In genomic region chr13:107830281-107830680, GRCm38 (mm10) we compare ENCODE assay signal across 14 mouse cellular contexts.
A peak's percentile ranks its signal among the peaks of the same experiment; 100 is the strongest.
DNase-seq lines count a peak whose midpoint lies in the region; ATAC-seq and TF ChIP-seq lines count a peak whose summit lies in the region.
"Had no signal": no experiment of that assay in that cellular context is flagged by ENCODE, and none has a peak within 500 bp of the region (broad histone marks: within the 10 kb centered on the region; RNA-seq: fewer than 3 reads in every experiment).

No protein-coding gene starts in this region.

- peak overlapping the region; percentile 53 for H3K4me2 ChIP-seq in heart, embryonic 15.5 days
- H3K4me2 ChIP-seq in liver, embryonic 11.5 days: peak overlapping the region; percentile 66; the same call in 1 of the 2 replicates
- no peak overlapping the region for H3K4me2 ChIP-seq in liver, embryonic 12.5 days
- H3K4me2 ChIP-seq in liver, embryonic 15.5 days: 0 out of 2 replicates have a peak overlapping the region, but pooled peaks have one; percentile 54

- no peak for DNase-seq in heart, adult 11 months
- DNase-seq in liver, embryonic 11.5 days (ENCODE audit: low spot score): no peak
- no peak for DNase-seq in embryo, embryonic 10.5 days (ENCODE audit: low spot score)
- DNase-seq in left cerebral cortex, postnatal 25 days (ENCODE audit: low spot score in 2 of 2): no peak
- DNase-seq: cerebellum, adult 11-12 months; embryo, embryonic 11 days; gastrocnemius, postnatal 10 days; lung, adult 2 months; thymus, postnatal 4 days had no signal

- H3K4me1 ChIP-seq in heart, embryonic 15.5 days (replicated peaks): peaks cover 18% of the 10 kb centered on the region
- peaks cover 9% of the 10 kb centered on the region for H3K4me1 ChIP-seq in liver, embryonic 11.5 days (replicated peaks; ENCODE audit: control insufficient read depth, insufficient read depth, low read length)
- peaks cover 9% of the 10 kb centered on the region for H3K4me1 ChIP-seq in liver, embryonic 12.5 days
- peaks cover 5% of the 10 kb centered on the region for H3K4me1 ChIP-seq in ES-Bruce4 (ENCODE audit: control insufficient read depth, insufficient read depth, low read length)
- H3K4me1 ChIP-seq in liver, embryonic 15.5 days (replicated peaks): peaks cover 5% of the 10 kb centered on the region; the same call in 1 of the 2 replicates

- TF ChIP-seq EP300 in ES-Bruce4 (IDR thresholded peaks at IDR 0.05; ENCODE audit: insufficient read depth, low read depth, low read length): no peak

- no peaks in the 10 kb centered on the region for H3K9me3 ChIP-seq in heart, embryonic 15.5 days (replicated peaks)
- H3K9me3 ChIP-seq in liver, embryonic 11.5 days (ENCODE audit: control insufficient read depth, low read length): no peaks in the 10 kb centered on the region
- no peaks in the 10 kb centered on the region for H3K9me3 ChIP-seq in liver, embryonic 12.5 days (replicated peaks)
- H3K9me3 ChIP-seq in ES-Bruce4 (replicated peaks; ENCODE audit: control insufficient read depth, insufficient read depth, low read length, poor library complexity, severe bottlenecking): no peaks in the 10 kb centered on the region
- no peaks in the 10 kb centered on the region for H3K9me3 ChIP-seq in liver, embryonic 15.5 days (replicated peaks)
- H3K9me3 ChIP-seq: stomach, embryonic 15.5 days had no signal

- no peak overlapping the region for H3K9ac ChIP-seq in heart, embryonic 15.5 days
- H3K9ac ChIP-seq in liver, embryonic 11.5 days (ENCODE audit: low read depth, low read length): no peak overlapping the region
- no peak overlapping the region for H3K9ac ChIP-seq in liver, embryonic 12.5 days
- no peak overlapping the region for H3K9ac ChIP-seq in ES-Bruce4 (ENCODE audit: low read depth, poor library complexity, severe bottlenecking)
- H3K9ac ChIP-seq in liver, embryonic 15.5 days: no peak overlapping the region
- H3K9ac ChIP-seq: stomach, embryonic 15.5 days had no signal

- TF ChIP-seq POLR2A in ES-Bruce4 (IDR thresholded peaks at IDR 0.05; ENCODE audit: insufficient read depth, low read length): no peak

- TF ChIP-seq CTCF in ES-Bruce4 (IDR thresholded peaks at IDR 0.05; ENCODE audit: low read depth, low read length): no peak

- H3K27ac ChIP-seq in heart, embryonic 15.5 days: 0 out of 2 replicates have a peak overlapping the region, but pooled peaks have one; percentile 14
- H3K27ac ChIP-seq in liver, embryonic 11.5 days (ENCODE audit: low read depth, low read length): no peak overlapping the region
- H3K27ac ChIP-seq in liver, embryonic 12.5 days: no peak overlapping the region
- peak overlapping the region; percentile 36; the same call in 1 of the 2 replicates for H3K27ac ChIP-seq in ES-Bruce4 (ENCODE audit: insufficient read depth, low read length)
- no peak overlapping the region for H3K27ac ChIP-seq in liver, embryonic 15.5 days (replicated peaks)
- H3K27ac ChIP-seq: stomach, embryonic 15.5 days had no signal

- no peaks in the 10 kb centered on the region for H3K36me3 ChIP-seq in heart, embryonic 15.5 days
- no peaks in the 10 kb centered on the region for H3K36me3 ChIP-seq in liver, embryonic 11.5 days (ENCODE audit: control insufficient read depth, insufficient read depth, low read length)
- H3K36me3 ChIP-seq in liver, embryonic 12.5 days: no peaks in the 10 kb centered on the region
- no peaks in the 10 kb centered on the region for H3K36me3 ChIP-seq in ES-Bruce4 (ENCODE audit: control insufficient read depth, insufficient read depth, low read length, poor library complexity, severe bottlenecking)
- no peaks in the 10 kb centered on the region for H3K36me3 ChIP-seq in liver, embryonic 15.5 days (replicated peaks)
- H3K36me3 ChIP-seq: stomach, embryonic 15.5 days had no signal

- H3K27me3 ChIP-seq in heart, embryonic 15.5 days: no peaks in the 10 kb centered on the region
- no peaks in the 10 kb centered on the region for H3K27me3 ChIP-seq in liver, embryonic 11.5 days (replicated peaks; ENCODE audit: control insufficient read depth, insufficient read depth, low read length)
- H3K27me3 ChIP-seq in liver, embryonic 12.5 days (replicated peaks): no peaks in the 10 kb centered on the region
- no peaks in the 10 kb centered on the region for H3K27me3 ChIP-seq in ES-Bruce4 (ENCODE audit: control insufficient read depth, insufficient read depth, low read length, poor library complexity, severe bottlenecking)
- no peaks in the 10 kb centered on the region for H3K27me3 ChIP-seq in liver, embryonic 15.5 days
- H3K27me3 ChIP-seq: stomach, embryonic 15.5 days had no signal

- WGBS in heart, embryonic 15.5 days: 52% methylated on average over 2 of the region's 2 CpGs
- 63% methylated on average over 2 of the region's 2 CpGs for WGBS in liver, embryonic 11.5 days
- WGBS in liver, embryonic 12.5 days (ENCODE audit: insufficient replicate concordance): 45% methylated on average over 2 of the region's 2 CpGs
- WGBS in liver, embryonic 15.5 days (ENCODE audit: insufficient replicate concordance): 33% methylated on average over 2 of the region's 2 CpGs

- H3K4me3 ChIP-seq in heart, embryonic 15.5 days: no peak overlapping the region
- no peak overlapping the region for H3K4me3 ChIP-seq in liver, embryonic 11.5 days (ENCODE audit: low read depth, low read length)
- no peak overlapping the region for H3K4me3 ChIP-seq in liver, embryonic 12.5 days
- no peak overlapping the region for H3K4me3 ChIP-seq in ES-Bruce4 (ENCODE audit: low read depth, low read length)
- no peak overlapping the region for H3K4me3 ChIP-seq in liver, embryonic 15.5 days (replicated peaks)

- intact Hi-C loops in left cerebral cortex, postnatal 25 days (cut with DNase I): no loop called here

- ATAC-seq in heart, embryonic 15.5 days (replicated peaks; ENCODE audit: insufficient number of reproducible peaks, insufficient read depth, low FRiP score, low read depth): no peak
- ATAC-seq in liver, embryonic 11.5 days (replicated peaks; ENCODE audit: low FRiP score): no peak
- no peak for ATAC-seq in liver, embryonic 12.5 days
- no peak for ATAC-seq in liver, embryonic 15.5 days (ENCODE audit: insufficient read depth)

Comparison
In these comparisons a context has a peak if more than half of its experiments do, and no peak if none do; other contexts are left out.
1. H3K27ac ChIP-seq: peak in heart, embryonic 15.5 days (single experiment) and ES-Bruce4 (single experiment); none in liver, embryonic 11.5 days (single experiment), liver, embryonic 12.5 days (single experiment) and liver, embryonic 15.5 days (single experiment).